Mouse (Mus musculus): ENCODE results near the gene Olfr702. TPM values are rescaled to one million over a fixed set of nuclear protein-coding genes. Genes with fewer than 3 reads are reported as not detected.

The Olfr702 gene
- total RNA-seq (2023): not detected in 4 replicates

GRCm38 (mm10) chr7:106833793-106834192, at the start of gene Olfr702:
TSS of gene Olfr702 (minus strand) at chr7:106833893.

GRCm38 (mm10) chr7:106876791-106877190, 43.1 kb upstream of the Olfr702 start, which contains the start of gene Olfr705:
TSS of gene Olfr705 (minus strand) at chr7:106876891.

GRCm38 (mm10) chr7:106862885-106863284, 29.2 kb upstream of the Olfr702 start, which contains the start of gene Olfr704:
TSS of gene Olfr704 (plus strand) at chr7:106863185.

GRCm38 (mm10) chr7:106843060-106843459, 9.4 kb upstream of the Olfr702 start, which contains the start of gene Olfr703:
TSS of gene Olfr703 (plus strand) at chr7:106843360.

GRCm38 (mm10) chr7:106813829-106814228, 19.9 kb downstream of the Olfr702 start, which contains the start of gene Olfr701:
TSS of gene Olfr701 (plus strand) at chr7:106814129.

GRCm38 (mm10) chr7:106808734-106809133, 25.0 kb downstream of the Olfr702 start, which contains the start of gene Olfr700:
TSS of gene Olfr700 (minus strand) at chr7:106808834.

GRCm38 (mm10) chr7:106793098-106793497, 40.6 kb downstream of the Olfr702 start, which contains the start of gene Olfr699:
TSS of gene Olfr699 (minus strand) at chr7:106793198.

Other genes with a start within 250 kb of the Olfr702 start
- not detected in 4 replicates for gene Olfr693, start 153.3 kb downstream of the Olfr702 start, total RNA-seq (2023)
- not detected in 4 replicates for gene Olfr694, start 142.1 kb downstream of the Olfr702 start, total RNA-seq (2023)
- not detected in 4 replicates for gene Olfr695, start 117.5 kb downstream of the Olfr702 start, total RNA-seq (2023)
- not detected in 4 replicates for gene Olfr697, start 91.5 kb downstream of the Olfr702 start, total RNA-seq (2023)
- not detected in 4 replicates for gene Olfr698, start 78.5 kb downstream of the Olfr702 start, total RNA-seq (2023)
- gene Olfr699, start 40.7 kb downstream of the Olfr702 start, total RNA-seq (2023): not detected in 4 replicates
- gene Olfr700, start 25.1 kb downstream of the Olfr702 start, total RNA-seq (2023): not detected in 4 replicates
- gene Olfr701, start 19.8 kb downstream of the Olfr702 start, total RNA-seq (2023): not detected in 4 replicates
- gene Olfr703, start 9.5 kb upstream of the Olfr702 start, total RNA-seq (2023): not detected in 4 replicates
- gene Olfr704, start 29.3 kb upstream of the Olfr702 start, total RNA-seq (2023): not detected in 4 replicates
- gene Olfr705, start 43.0 kb upstream of the Olfr702 start, total RNA-seq (2023): not detected in 4 replicates
- gene Olfr706, start 54.3 kb upstream of the Olfr702 start, total RNA-seq (2023): not detected in 4 replicates
- not detected in 4 replicates for gene Olfr707, start 67.3 kb upstream of the Olfr702 start, total RNA-seq (2023)
- not detected in 4 replicates for gene Olfr1532-ps1, start 74.1 kb upstream of the Olfr702 start, total RNA-seq (2023)
- not detected in 4 replicates for gene Olfr709-ps1, start 98.3 kb upstream of the Olfr702 start, total RNA-seq (2023)
- not detected in 4 replicates for gene Olfr710, start 114.4 kb upstream of the Olfr702 start, total RNA-seq (2023)
- not detected in 4 replicates for gene Olfr6, start 130.0 kb upstream of the Olfr702 start, total RNA-seq (2023)
- not detected in 4 replicates for gene Olfr711, start 141.6 kb upstream of the Olfr702 start, total RNA-seq (2023)
- 0.09 TPM in 1 of 4 replicates, not detected in the others for gene Olfr2, start 172.2 kb upstream of the Olfr702 start, total RNA-seq (2023)
- gene Olfr713, start 197.3 kb upstream of the Olfr702 start, total RNA-seq (2023): not detected in 4 replicates
- gene Olfr714, start 237.1 kb upstream of the Olfr702 start, total RNA-seq (2023): not detected in 4 replicates